Mouse (Mus musculus): ENCODE results near the gene Cd160.

DNA sequence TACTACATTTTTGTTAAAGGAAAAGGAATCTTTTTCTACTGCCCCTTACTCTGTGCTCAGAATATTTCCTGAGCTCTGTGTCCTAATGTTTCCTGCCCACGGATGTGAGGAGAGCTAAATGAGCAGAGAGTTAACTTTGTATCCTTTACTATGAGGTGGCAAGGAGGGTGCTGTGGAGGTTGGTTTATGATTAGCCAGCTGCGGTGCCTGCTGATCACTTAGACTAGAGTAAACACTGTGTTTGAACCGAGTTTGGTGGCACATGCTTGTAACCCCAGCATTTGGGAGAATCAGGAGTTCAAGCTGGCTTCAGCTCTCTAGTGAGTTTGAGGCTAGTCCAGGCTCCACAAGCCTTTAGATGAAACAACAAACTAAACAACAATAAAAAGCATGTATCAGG, 52.0 kb downstream of the Cd160 start:
- no peak for TF ChIP-seq CHD2 (IDR thresholded peaks at IDR 0.05; ENCODE audit: low read depth, low read length)
- no peak for TF ChIP-seq HCFC1 (IDR thresholded peaks at IDR 0.05; ENCODE audit: borderline replicate concordance, insufficient read depth, low read length)
